Mouse (Mus musculus) adipose tissue, adult 10 weeks (tissue): Measurements from ENCODE around the gene Olfm2. TPM values are rescaled to one million over a fixed set of nuclear protein-coding genes. Genes with fewer than 3 reads are reported as not detected.

Experiments
- polyA plus RNA-seq: library from polyadenylated mRNA; stranded (reverse); fragments of 350-450 nt; fragmentation: Illumina TruSeq; extraction: RNeasy Lipid Tissue Mini Kit (QIAGEN cat#74804); gene quantifications from one replicate; pipeline ENCODE4 v1.2.3, GENCODE M21; 2014; ENCODE audit warnings: low read depth, low replicate concordance

Olfm2 gene
- polyA plus RNA-seq: 2.6 TPM

DNA sequence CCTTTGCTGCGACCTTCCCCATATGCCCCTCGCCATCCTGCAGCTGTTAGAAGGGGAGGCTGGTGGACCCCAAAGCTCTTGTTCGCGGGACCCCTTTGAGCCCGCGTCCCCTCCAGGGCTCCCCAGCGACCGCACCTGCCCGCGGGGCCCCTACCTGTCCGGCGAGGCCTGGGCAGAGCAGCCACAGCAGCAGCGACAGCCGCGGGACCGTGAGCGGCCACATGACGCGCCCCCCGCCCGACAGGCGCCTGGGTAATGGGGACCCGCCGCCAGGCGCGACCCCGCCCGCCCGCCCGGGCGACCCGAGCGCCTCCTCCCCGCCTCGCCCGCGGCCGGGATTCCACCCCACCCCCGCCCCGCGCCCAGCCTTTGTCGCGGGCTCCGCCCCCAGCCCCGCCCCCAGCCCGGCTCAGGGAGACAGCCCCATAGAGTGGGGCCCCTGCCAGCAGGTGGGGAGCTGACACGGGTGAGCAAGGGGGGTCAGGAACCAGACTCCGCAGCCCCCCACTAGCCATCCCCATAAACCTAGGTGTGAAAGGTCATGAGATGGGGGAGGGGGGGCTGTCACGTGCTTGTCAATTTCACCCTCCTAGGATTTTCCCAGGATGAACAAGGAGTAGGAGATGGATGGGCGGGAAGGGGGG is at the start of gene Olfm2:
Gene Olfm2, minus strand, starts transcription at position 333 of the 644 bp plus-strand sequence.

DNA sequence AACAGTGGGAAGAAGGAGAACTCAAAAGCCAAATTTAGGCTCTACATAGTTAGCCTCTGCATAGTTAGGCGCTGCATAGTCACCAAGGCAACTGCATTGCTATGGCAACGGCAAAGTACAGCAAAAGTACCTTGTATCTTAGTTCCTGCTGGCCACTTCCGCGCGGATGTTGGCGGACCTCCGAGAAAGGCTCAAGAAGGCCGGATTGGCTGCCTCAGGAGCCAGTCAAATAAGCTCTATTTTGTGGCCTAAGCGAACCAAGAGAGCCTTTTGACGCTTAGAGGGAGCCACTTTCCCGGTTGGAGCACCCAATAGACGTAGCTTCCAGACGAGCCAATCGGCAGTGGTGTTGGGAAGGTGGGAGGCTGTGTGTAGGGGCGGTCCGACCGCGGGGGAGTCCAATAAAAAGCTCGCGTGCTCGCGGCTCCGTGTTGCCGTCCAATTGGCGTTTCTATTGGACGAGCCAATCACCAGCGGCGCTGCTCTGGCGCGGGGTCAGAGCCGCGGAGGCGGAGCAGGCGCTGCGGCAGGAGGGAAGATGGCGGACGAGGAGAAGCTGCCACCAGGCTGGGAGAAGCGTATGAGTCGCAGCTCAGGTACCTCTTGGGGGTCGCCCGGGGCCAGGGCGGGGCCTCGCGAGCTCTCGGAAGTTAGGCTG is 94.4 kb downstream of the Olfm2 start, which contains the start of gene Pin1:
Gene Pin1, plus strand, starts transcription at position 494 of the 658 bp plus-strand sequence.

DNA sequence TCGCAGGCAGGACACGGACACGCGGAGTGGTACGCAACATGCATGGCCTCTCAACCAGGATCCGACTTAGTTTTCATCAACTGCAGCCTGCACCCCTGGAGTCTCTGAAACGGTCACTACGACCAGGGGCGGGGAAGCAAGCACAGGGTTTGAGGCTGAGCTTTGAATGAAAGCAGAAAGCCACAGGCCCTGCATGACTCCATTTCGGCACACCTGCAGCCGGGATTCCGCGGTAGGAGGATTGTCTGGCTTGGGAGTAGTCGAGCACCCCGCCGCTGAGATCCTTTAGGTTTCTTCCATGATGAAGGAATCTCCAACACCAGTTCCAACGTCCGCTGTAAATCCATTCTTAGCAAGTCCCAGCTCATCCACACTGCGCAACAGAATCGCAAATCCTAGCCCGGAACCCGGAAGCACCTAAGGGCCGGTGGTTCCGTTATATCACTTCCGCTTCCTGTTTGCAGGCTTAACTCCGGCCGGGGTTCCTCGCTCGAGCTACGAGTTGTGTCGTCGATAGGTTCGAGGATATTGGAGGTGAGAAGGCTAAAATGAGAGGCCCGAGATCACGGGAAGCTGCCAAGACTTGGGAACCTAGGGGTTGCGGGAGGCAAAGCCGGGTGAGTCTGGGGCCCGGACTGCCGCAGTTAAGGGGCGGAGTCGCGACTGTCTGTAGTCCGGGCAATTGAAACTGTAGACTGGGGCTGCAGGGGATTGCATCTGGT is 101.6 kb downstream of the Olfm2 start, which contains the start of gene Fbxl12:
Gene Fbxl12, minus strand, starts transcription at position 408 of the 722 bp plus-strand sequence.

DNA sequence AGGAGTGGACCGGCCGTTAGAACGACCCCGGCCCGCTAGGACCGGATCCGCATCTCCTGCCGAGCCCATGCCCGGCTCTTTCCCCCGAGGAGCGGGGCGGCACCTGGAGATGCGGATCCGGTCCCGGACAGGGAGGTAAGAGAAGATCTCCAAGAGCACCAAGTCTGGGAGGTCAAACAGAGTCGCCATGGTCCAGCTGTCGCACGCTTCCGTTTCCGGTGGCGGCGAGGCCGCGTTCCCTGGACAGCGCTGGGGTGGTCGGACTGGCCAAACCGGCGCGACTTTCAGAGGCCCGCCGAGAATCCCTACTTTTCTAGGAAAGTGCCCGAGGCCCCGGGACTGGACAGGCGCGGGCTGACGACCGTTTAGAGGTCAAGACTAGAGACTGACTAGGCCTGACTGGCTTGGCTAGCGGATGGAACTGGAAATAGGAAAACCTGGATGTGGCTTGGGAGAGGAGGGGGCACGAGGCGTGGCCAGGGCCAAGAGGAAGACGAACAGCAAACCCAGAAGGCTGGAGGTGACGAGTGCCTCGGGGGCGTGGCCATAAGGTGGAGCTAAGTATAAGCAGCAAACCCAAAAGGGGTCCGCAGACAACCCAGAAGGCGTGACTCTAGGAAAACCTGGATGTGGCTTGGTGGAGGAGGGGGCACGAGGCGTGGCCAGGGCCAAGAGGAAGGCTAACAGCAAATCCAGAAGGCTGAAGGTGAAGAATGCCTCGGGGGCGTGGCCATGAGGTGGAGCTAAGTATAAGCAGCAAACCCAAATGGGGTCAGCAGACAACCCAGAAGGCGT is 103.9 kb downstream of the Olfm2 start, which contains the start of gene Ubl5:
Gene Ubl5, plus strand, starts transcription at position 778 of the 795 bp plus-strand sequence.

Other genes with a start within 250 kb of the Olfm2 start
- gene Zfp266, start 224.9 kb downstream of the Olfm2 start, polyA plus RNA-seq: 17.4 TPM
- 5.0 TPM for gene Zfp846, start 165.1 kb downstream of the Olfm2 start, polyA plus RNA-seq
- gene Ubl5, start 103.5 kb downstream of the Olfm2 start, polyA plus RNA-seq: 549 TPM
- gene Fbxl12, start 101.6 kb downstream of the Olfm2 start, polyA plus RNA-seq: 31.5 TPM
- 14.3 TPM for gene Pin1, start 94.3 kb downstream of the Olfm2 start, polyA plus RNA-seq
- gene Col5a3, start 68.7 kb upstream of the Olfm2 start, polyA plus RNA-seq: 72.1 TPM
- gene Rdh8, start 72.2 kb upstream of the Olfm2 start, polyA plus RNA-seq: not detected
- 49.7 TPM for gene A230050P20Rik, start 122.3 kb upstream of the Olfm2 start, polyA plus RNA-seq
- gene Angptl6, start 133.4 kb upstream of the Olfm2 start, polyA plus RNA-seq: 2.5 TPM
- gene Ppan, start 141.8 kb upstream of the Olfm2 start, polyA plus RNA-seq: 19.4 TPM
- gene Eif3g, start 152.3 kb upstream of the Olfm2 start, polyA plus RNA-seq: 137 TPM
- 16.9 TPM for gene Dnmt1, start 213.5 kb upstream of the Olfm2 start, polyA plus RNA-seq
- gene S1pr2, start 230.4 kb upstream of the Olfm2 start, polyA plus RNA-seq: 2.8 TPM